Mouse (Mus musculus) hindbrain, postnatal 0 days (tissue): ENCODE results near the gene Ctrb1. TPM values are rescaled to one million over a fixed set of nuclear protein-coding genes. Genes with fewer than 3 reads are reported as not detected.

ENCODE experiments used
- ATAC-seq: fragments of 200-750 bp; cut with Nextera tagmentation; 2 replicates; pipeline ENCODE4 v1.8.0; 2017; ENCODE audit warnings: mild to moderate bottlenecking, moderate TSS enrichment, moderate library complexity
- DNase-seq: peaks from one replicate; pipeline ENCODE4 v3.0.0-alpha.2; 2015; ENCODE audit warnings: low spot score
- H3K27ac ChIP-seq: fragments of 300-500 bp; sonication (generic); 2 replicates; pipeline ENCODE4 v1.5.1; 2014; ENCODE audit warnings: mild to moderate bottlenecking
- H3K27me3 ChIP-seq: fragments of 300-500 bp; sonication (generic); 2 replicates; pipeline ENCODE4 v1.6.1; 2014; ENCODE audit warnings: low read length, mixed read lengths; ENCODE audit not compliant: insufficient read depth
- H3K36me3 ChIP-seq: fragments of 300-500 bp; sonication (generic); 2 replicates; pipeline ENCODE4 v1.6.1; 2014; ENCODE audit warnings: low read length, mixed read lengths; ENCODE audit not compliant: insufficient read depth
- H3K4me1 ChIP-seq: fragments of 300-500 bp; sonication (generic); 2 replicates; pipeline ENCODE4 v1.6.1; 2014; ENCODE audit warnings: antibody characterized with exemption, low read length, mixed read lengths; ENCODE audit not compliant: insufficient read depth
- H3K4me2 ChIP-seq: fragments of 300-500 bp; sonication (generic); 2 replicates; pipeline ENCODE4 v1.6.1; 2014; ENCODE audit warnings: low read depth, mild to moderate bottlenecking, low read length, moderate library complexity, mixed read lengths
- H3K4me3 ChIP-seq: fragments of 300-500 bp; sonication (generic); 2 replicates; pipeline ENCODE4 v1.5.1; 2014; ENCODE audit warnings: low read length
- H3K9ac ChIP-seq: fragments of 300-500 bp; sonication (generic); replicated peaks from 2 replicates; pipeline ENCODE4 v1.6.1; 2014; ENCODE audit warnings: mild to moderate bottlenecking, low read length, moderate library complexity, mixed read lengths
- H3K9me3 ChIP-seq: fragments of 300-500 bp; sonication (generic); 2 replicates; pipeline ENCODE4 v1.6.1; 2016; ENCODE audit warnings: low read length, mixed read lengths
- CTCF ChIP-seq: IDR thresholded peaks from 2 replicates; pipeline ENCODE4 v1.5.1; 2016; ENCODE audit warnings: antibody characterized with exemption, control low read depth, low read depth
- WGBS: fragments of 180-500 bp; shearing (Covaris S2); extraction: QIAGEN DNeasy Blood & Tissue Kit; methylation state at CpG from one replicate; pipeline ENCODE4 v1.1.7; 2014; 5-methylcytosine and 5-hydroxymethylcytosine counted together
- polyA plus RNA-seq: library from polyadenylated mRNA; unstranded; fragments of >200 nt; fragmentation: Nextera tagmentation; extraction: Ambion mirVana; gene quantifications from 2 replicates; pipeline ENCODE4 v1.2.1, GENCODE M21; 2015
- total RNA-seq: library from RNA; depleted of rRNA; stranded (reverse); fragments of >200 nt; gene quantifications from 2 replicates; pipeline ENCODE4 v1.2.3, GENCODE M21; 2014

The Ctrb1 gene
- total and polyA plus RNA-seq, 2 experiments from 2014 or later, result not detected

- H3K27ac ChIP-seq, result no peak overlapping the region
- no peak for DNase-seq
- H3K9ac ChIP-seq, result no peak overlapping the region
- 88% methylated on average over 11 of the region's 11 CpGs for WGBS
- H3K36me3 ChIP-seq, result peaks cover 47% of the 10 kb centered on the region
- H3K4me3 ChIP-seq, result no peak overlapping the region
- H3K9me3 ChIP-seq, result no peaks in the 10 kb centered on the region
- H3K4me1 ChIP-seq, result peaks cover 29% of the 10 kb centered on the region
- no peaks in the 10 kb centered on the region for H3K27me3 ChIP-seq
- H3K4me2 ChIP-seq, result no peak overlapping the region
- ATAC-seq, result no peak
- TF ChIP-seq CTCF, result no peak
Measured at GRCm38 (mm10) chr8:111713291-111713690, 22.5 kb upstream of the Ctrb1 start.

GRCm38 (mm10) chr8:111712588-111712987 is 21.8 kb upstream of the Ctrb1 start:
- H3K4me2 ChIP-seq, result no peak overlapping the region
- peaks cover 22% of the 10 kb centered on the region for H3K4me1 ChIP-seq
- DNase-seq, result peak; percentile 82
- no peak for ATAC-seq
- H3K9ac ChIP-seq, result no peak overlapping the region
- peak; percentile 87 for TF ChIP-seq CTCF
- no peak overlapping the region for H3K27ac ChIP-seq
- no peak overlapping the region for H3K4me3 ChIP-seq
- H3K9me3 ChIP-seq, result no peaks in the 10 kb centered on the region
- H3K27me3 ChIP-seq, result no peaks in the 10 kb centered on the region
- WGBS, result 74% methylated on average over 6 of the region's 6 CpGs
- H3K36me3 ChIP-seq, result peaks cover 47% of the 10 kb centered on the region

DNA sequence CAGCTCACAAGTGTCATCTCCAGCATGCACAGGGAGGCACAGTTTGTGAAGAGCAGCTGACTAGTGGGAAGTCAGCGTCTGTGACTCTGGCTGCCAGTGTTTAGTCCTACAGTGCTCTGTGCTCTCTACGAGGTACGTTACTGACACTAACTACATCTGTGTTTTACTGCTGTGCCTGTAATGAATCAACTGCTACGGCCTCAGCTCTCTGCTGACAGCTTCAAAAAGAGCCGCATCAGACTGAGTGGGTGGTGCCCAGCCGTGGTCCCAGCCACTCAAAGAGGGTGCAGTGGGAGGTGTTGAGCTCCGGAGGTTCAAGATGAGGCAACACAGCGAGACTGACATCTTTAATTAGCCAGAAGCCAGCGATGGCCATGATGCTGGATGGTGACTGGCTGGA is 21.3 kb upstream of the Ctrb1 start:
- TF ChIP-seq CTCF, result no peak

GRCm38 (mm10) chr8:111710777-111711485 is 20.1 kb upstream of the Ctrb1 start:
- no peak for TF ChIP-seq CTCF
- Histone ChIP-seq H3K27me3 (no peaks in the 10 kb centered on the region), H3K9me3 (no peaks in the 10 kb centered on the region), H3K4me1 (peaks cover 5% of the 10 kb centered on the region), H3K36me3 (peaks cover 47% of the 10 kb centered on the region), H3K4me2 (no peak overlapping the region), H3K9ac (no peak overlapping the region), H3K4me3 (no peak overlapping the region), H3K27ac (no peak overlapping the region)
- no peak for DNase-seq
- 80% methylated on average over 20 of the region's 20 CpGs for WGBS
- no peak for ATAC-seq

More for the DNA sequence above, 21.3 kb upstream of the Ctrb1 start:
- no peak for ATAC-seq
- WGBS, result 54% methylated on average over 9 of the region's 9 CpGs
- H3K4me2 ChIP-seq, result no peak overlapping the region
- no peak overlapping the region for H3K27ac ChIP-seq
- no peak overlapping the region for H3K4me3 ChIP-seq
- H3K9ac ChIP-seq, result no peak overlapping the region
- no peaks in the 10 kb centered on the region for H3K27me3 ChIP-seq
- peaks cover 47% of the 10 kb centered on the region for H3K36me3 ChIP-seq
- no peak for DNase-seq
- H3K9me3 ChIP-seq, result no peaks in the 10 kb centered on the region
- H3K4me1 ChIP-seq, result peaks cover 17% of the 10 kb centered on the region

- Histone ChIP-seq H3K4me2 (no peak overlapping the region), H3K9ac (no peak overlapping the region), H3K4me3 (no peak overlapping the region), H3K4me1 (no peaks in the 10 kb centered on the region), H3K27me3 (no peaks in the 10 kb centered on the region), H3K27ac (no peak overlapping the region), H3K36me3 (peaks cover 37% of the 10 kb centered on the region), H3K9me3 (no peaks in the 10 kb centered on the region)
- DNase-seq (no peak), ATAC-seq (no peak)
- TF ChIP-seq CTCF, result no peak
- 100% methylated on average over 1 of the region's 1 CpGs for WGBS
Measured at GRCm38 (mm10) chr8:111709223-111709622, 18.4 kb upstream of the Ctrb1 start.

GRCm38 (mm10) chr8:111708265-111708664 is 17.5 kb upstream of the Ctrb1 start:
- no peak for TF ChIP-seq CTCF
- no peak overlapping the region for H3K4me2 ChIP-seq
- DNase-seq (no peak), ATAC-seq (no peak)
- H3K36me3 ChIP-seq, result peaks cover 28% of the 10 kb centered on the region
- H3K4me1 ChIP-seq, result no peaks in the 10 kb centered on the region
- H3K27me3 ChIP-seq, result no peaks in the 10 kb centered on the region
- no peak overlapping the region for H3K9ac ChIP-seq
- no peaks in the 10 kb centered on the region for H3K9me3 ChIP-seq
- H3K27ac ChIP-seq, result no peak overlapping the region
- no peak overlapping the region for H3K4me3 ChIP-seq
- 93% methylated on average over 6 of the region's 6 CpGs for WGBS

GRCm38 (mm10) chr8:111705699-111706098 is 14.9 kb upstream of the Ctrb1 start:
- Histone ChIP-seq H3K27me3 (no peaks in the 10 kb centered on the region), H3K27ac (no peak overlapping the region), H3K36me3 (peaks cover 9% of the 10 kb centered on the region), H3K4me2 (no peak overlapping the region), H3K9ac (no peak overlapping the region), H3K4me1 (no peaks in the 10 kb centered on the region), H3K9me3 (no peaks in the 10 kb centered on the region), H3K4me3 (no peak overlapping the region)
- no peak for TF ChIP-seq CTCF
- DNase-seq (no peak), ATAC-seq (no peak)
- WGBS, result 54% methylated on average over 5 of the region's 5 CpGs
